Mouse (Mus musculus): ENCODE results near the gene Il20rb. TPM values are rescaled to one million over a fixed set of nuclear protein-coding genes. Genes with fewer than 3 reads are reported as not detected.

Il20rb gene
- 1 to 10 TPM; 1.3 to 1.7 TPM for total RNA-seq (2021)
- long read RNA-seq, experiment 1, result 0 reads
- long read RNA-seq, experiment 2, result 0 reads

- peak; percentile 47 for DNase-seq
Observed at GRCm38 (mm10) chr9:100486431-100486830, at the start of gene Il20rb. Gene Il20rb (minus strand): TSS chr9:100486788.

- DNase-seq, result no peak
Observed at GRCm38 (mm10) chr9:100535618-100536262, 49.2 kb upstream of the Il20rb start.

- no peak for DNase-seq
Observed at GRCm38 (mm10) chr9:100534686-100535085, 48.1 kb upstream of the Il20rb start.

GRCm38 (mm10) chr9:100532847-100533505, 46.4 kb upstream of the Il20rb start:
- no peak for DNase-seq

- DNase-seq, result no peak
Observed at GRCm38 (mm10) chr9:100531296-100531695, 44.7 kb upstream of the Il20rb start.

GRCm38 (mm10) chr9:100525225-100525624, 38.6 kb upstream of the Il20rb start:
- DNase-seq, result no peak

GRCm38 (mm10) chr9:100522029-100522428, 35.4 kb upstream of the Il20rb start:
- no peak for DNase-seq

- peak; percentile 16 for DNase-seq
Observed at GRCm38 (mm10) chr9:100520586-100520985, 34.0 kb upstream of the Il20rb start.

- no peak for DNase-seq
Observed at GRCm38 (mm10) chr9:100520012-100520411, 33.4 kb upstream of the Il20rb start.

GRCm38 (mm10) chr9:100507581-100507980, 21.0 kb upstream of the Il20rb start:
- no peak for DNase-seq

- DNase-seq, result peak; percentile 33
Observed at GRCm38 (mm10) chr9:100506652-100507051, 20.1 kb upstream of the Il20rb start.

- DNase-seq, result no peak
Observed at GRCm38 (mm10) chr9:100505498-100505897, 18.9 kb upstream of the Il20rb start.

- DNase-seq, result no peak
Observed at GRCm38 (mm10) chr9:100493611-100494261, 7.1 kb upstream of the Il20rb start.

- no peak for DNase-seq
Observed at GRCm38 (mm10) chr9:100491424-100491823, 4.8 kb upstream of the Il20rb start.

GRCm38 (mm10) chr9:100488969-100489368, 2.4 kb upstream of the Il20rb start:
- no peak for DNase-seq

- no peak for DNase-seq
Observed at GRCm38 (mm10) chr9:100488056-100488713, 1.6 kb upstream of the Il20rb start.

GRCm38 (mm10) chr9:100483318-100483717, 3.3 kb downstream of the Il20rb start:
- no peak for DNase-seq

GRCm38 (mm10) chr9:100481626-100482025, 5.0 kb downstream of the Il20rb start:
- no peak for DNase-seq

GRCm38 (mm10) chr9:100474056-100474455, 12.5 kb downstream of the Il20rb start:
- peak; percentile 2 for DNase-seq

GRCm38 (mm10) chr9:100473361-100473760, 13.2 kb downstream of the Il20rb start:
- peak; percentile 5 for DNase-seq

- peak; percentile 3 for DNase-seq
Observed at GRCm38 (mm10) chr9:100472931-100473330, 13.7 kb downstream of the Il20rb start.

GRCm38 (mm10) chr9:100471605-100471953, 15.0 kb downstream of the Il20rb start:
- no peak for DNase-seq
